Mouse (Mus musculus) heart, embryonic 12.5 days (tissue): ENCODE results near the gene Gse1. TPM values are rescaled to one million over a fixed set of nuclear protein-coding genes. Genes with fewer than 3 reads are reported as not detected.

Experiments
- ATAC-seq: fragments of 200-750 bp; cut with Nextera tagmentation; 2 replicates; pipeline ENCODE4 v1.8.0; 2017; ENCODE audit warnings: moderate TSS enrichment, moderate library complexity; ENCODE audit not compliant: insufficient number of reproducible peaks, low FRiP score
- H3K27ac ChIP-seq: fragments of 300-500 bp; sonication (generic); 2 replicates; pipeline ENCODE4 v1.5.1; 2016; ENCODE audit warnings: mild to moderate bottlenecking, moderate library complexity; ENCODE audit not compliant: poor library complexity, severe bottlenecking
- H3K27me3 ChIP-seq: fragments of 300-500 bp; sonication (generic); replicated peaks from 2 replicates; pipeline ENCODE4 v1.6.1; 2016; ENCODE audit warnings: mild to moderate bottlenecking, moderate library complexity
- H3K36me3 ChIP-seq: fragments of 300-500 bp; sonication (generic); 2 replicates; pipeline ENCODE4 v1.6.1; 2016; ENCODE audit warnings: mild to moderate bottlenecking, moderate library complexity
- H3K4me1 ChIP-seq: fragments of 300-500 bp; sonication (generic); replicated peaks from 2 replicates; pipeline ENCODE4 v1.6.1; 2016; ENCODE audit warnings: mild to moderate bottlenecking
- H3K4me2 ChIP-seq: fragments of 300-500 bp; sonication (generic); 2 replicates; pipeline ENCODE4 v1.6.1; 2016; ENCODE audit warnings: mild to moderate bottlenecking, moderate library complexity
- H3K4me3 ChIP-seq: fragments of 300-500 bp; sonication (generic); 2 replicates; pipeline ENCODE4 v1.5.1; 2016; ENCODE audit warnings: mild to moderate bottlenecking
- H3K9ac ChIP-seq: fragments of 300-500 bp; sonication (generic); 2 replicates; pipeline ENCODE4 v1.6.1; 2016; ENCODE audit warnings: mild to moderate bottlenecking, moderate library complexity
- H3K9me3 ChIP-seq: fragments of 300-500 bp; sonication (generic); replicated peaks from 2 replicates; pipeline ENCODE4 v1.6.1; 2016; ENCODE audit warnings: mild to moderate bottlenecking, moderate library complexity
- WGBS: fragments of 180-500 bp; shearing (Covaris S2); methylation state at CpG from one replicate; pipeline ENCODE4 v1.1.7; 2016; 5-methylcytosine and 5-hydroxymethylcytosine counted together
- polyA plus RNA-seq: library from polyadenylated mRNA; unstranded; fragments of >200 nt; fragmentation: Nextera tagmentation; extraction: Ambion mirVana; gene quantifications from 2 replicates; pipeline ENCODE4 v1.2.1, GENCODE M21; 2016

The Gse1 gene
- polyA plus RNA-seq, 1 experiment from 2014 or later, result 14.0 TPM

DNA sequence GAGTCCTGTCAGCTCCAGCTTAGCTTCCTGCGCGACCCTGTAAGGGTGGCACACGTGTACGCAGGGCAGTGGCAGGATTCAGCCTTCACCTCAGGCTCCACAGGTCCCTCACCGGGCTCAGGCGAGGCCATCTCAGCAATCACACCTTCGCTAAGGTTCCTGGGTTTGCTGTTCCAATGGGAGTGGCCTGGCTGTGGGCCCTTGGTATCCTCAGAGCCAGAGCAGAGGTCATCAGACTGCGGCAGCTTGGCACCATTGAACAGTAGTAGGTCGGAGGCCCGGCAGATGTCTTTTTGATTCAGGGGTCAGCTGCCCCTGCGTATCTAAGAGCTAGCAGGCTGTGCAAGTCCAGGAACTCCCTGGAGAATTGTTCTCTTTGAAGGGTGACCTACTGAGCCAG, 164.8 kb downstream of the Gse1 start:
- H3K4me3 ChIP-seq, result no peak overlapping the region
- no peak overlapping the region for H3K27ac ChIP-seq
- peaks cover 30% of the 10 kb centered on the region for H3K4me1 ChIP-seq
- H3K36me3 ChIP-seq, result no peaks in the 10 kb centered on the region
- no peak for ATAC-seq
- no peak overlapping the region for H3K9ac ChIP-seq
- no peak overlapping the region for H3K4me2 ChIP-seq
- 84% methylated on average over 11 of the region's 11 CpGs for WGBS
- no peaks in the 10 kb centered on the region; the same call in 1 of the 2 replicates for H3K9me3 ChIP-seq
- H3K27me3 ChIP-seq, result no peaks in the 10 kb centered on the region

DNA sequence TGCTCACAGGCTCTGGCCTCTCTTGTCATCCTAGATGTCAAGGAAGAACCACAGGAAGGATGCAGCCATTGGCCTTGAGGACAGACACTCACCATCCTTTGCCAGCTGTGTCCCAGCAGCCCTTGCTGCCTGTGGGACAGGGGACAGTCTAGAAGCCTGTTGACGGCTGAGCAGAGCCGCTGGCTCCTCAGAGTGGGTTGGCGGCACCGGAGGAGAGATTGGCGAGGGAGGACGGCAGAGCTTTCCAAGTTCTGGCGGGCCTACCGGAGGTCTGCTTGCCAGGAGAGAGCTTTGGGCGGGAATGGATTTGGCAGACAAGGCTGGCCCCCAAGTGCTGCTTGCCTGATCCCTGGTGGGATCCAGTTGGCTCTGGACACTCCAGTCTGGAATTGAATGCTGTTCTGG, 165.6 kb downstream of the Gse1 start:
- 76% methylated on average over 9 of the region's 9 CpGs for WGBS

DNA sequence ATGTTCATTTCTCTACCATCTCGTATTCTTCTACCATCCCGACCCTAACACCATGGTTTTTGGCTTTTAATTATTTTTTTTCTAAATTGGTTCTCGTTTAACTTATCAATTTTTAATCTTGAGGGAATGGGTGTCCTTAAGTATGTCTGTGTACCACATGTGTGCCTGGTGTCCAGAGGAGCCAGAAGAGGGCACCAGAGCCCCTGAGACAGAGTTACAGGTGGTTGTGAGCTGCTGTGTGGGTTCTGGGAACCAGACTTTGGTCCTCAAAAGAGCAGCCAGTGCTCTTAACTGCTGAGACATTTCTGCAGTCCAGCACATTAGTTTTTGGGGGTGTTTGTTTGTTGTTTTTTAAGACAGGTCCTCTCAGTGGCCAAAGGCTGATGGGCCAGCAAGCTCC, 167.6 kb downstream of the Gse1 start:
- Histone ChIP-seq H3K9me3 (no peaks in the 10 kb centered on the region; the same call in 1 of the 2 replicates), H3K4me1 (peaks cover 25% of the 10 kb centered on the region), H3K27ac (no peak overlapping the region), H3K4me3 (no peak overlapping the region), H3K36me3 (no peaks in the 10 kb centered on the region), H3K4me2 (no peak overlapping the region), H3K27me3 (0 out of 2 replicates have a peak, but pooled peaks cover under 1% of the 10 kb centered on the region), H3K9ac (no peak overlapping the region)
- ATAC-seq, result no peak
- 90% methylated on average over 3 of the region's 3 CpGs for WGBS

More for the DNA sequence above, 165.6 kb downstream of the Gse1 start:
- H3K4me2 ChIP-seq, result no peak overlapping the region
- no peaks in the 10 kb centered on the region for H3K36me3 ChIP-seq
- no peaks in the 10 kb centered on the region for H3K27me3 ChIP-seq
- H3K27ac ChIP-seq, result no peak overlapping the region
- no peak overlapping the region for H3K9ac ChIP-seq
- no peak overlapping the region for H3K4me3 ChIP-seq
- no peaks in the 10 kb centered on the region; the same call in 1 of the 2 replicates for H3K9me3 ChIP-seq
- ATAC-seq, result no peak
- peaks cover 30% of the 10 kb centered on the region for H3K4me1 ChIP-seq

DNA sequence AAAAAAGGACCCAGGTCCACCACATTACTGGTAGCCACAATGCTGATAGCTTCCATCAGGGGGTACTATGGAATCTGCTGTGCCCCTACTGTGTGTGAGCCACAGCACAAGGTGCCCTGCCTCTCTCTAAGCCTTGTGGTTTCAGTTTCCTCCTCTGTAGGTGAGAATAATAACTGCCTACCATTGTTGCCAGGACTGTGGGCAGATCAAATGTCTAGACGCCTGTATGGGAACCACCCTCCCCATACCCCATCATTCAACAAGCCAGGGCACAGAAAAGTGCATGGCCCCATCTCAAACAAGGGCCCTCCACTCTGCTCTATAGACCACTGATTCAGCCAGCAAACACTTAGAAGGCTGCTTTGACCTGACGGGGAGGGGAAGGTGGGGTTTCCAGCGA, 168.5 kb downstream of the Gse1 start:
- no peak for ATAC-seq
- Histone ChIP-seq H3K4me1 (peaks cover 21% of the 10 kb centered on the region), H3K9ac (no peak overlapping the region), H3K4me2 (no peak overlapping the region), H3K4me3 (no peak overlapping the region), H3K36me3 (no peaks in the 10 kb centered on the region), H3K27me3 (peaks cover 6% of the 10 kb centered on the region; the same call in 1 of the 2 replicates), H3K27ac (no peak overlapping the region), H3K9me3 (no peaks in the 10 kb centered on the region; the same call in 1 of the 2 replicates)
- WGBS, result 64% methylated on average over 3 of the region's 3 CpGs

DNA sequence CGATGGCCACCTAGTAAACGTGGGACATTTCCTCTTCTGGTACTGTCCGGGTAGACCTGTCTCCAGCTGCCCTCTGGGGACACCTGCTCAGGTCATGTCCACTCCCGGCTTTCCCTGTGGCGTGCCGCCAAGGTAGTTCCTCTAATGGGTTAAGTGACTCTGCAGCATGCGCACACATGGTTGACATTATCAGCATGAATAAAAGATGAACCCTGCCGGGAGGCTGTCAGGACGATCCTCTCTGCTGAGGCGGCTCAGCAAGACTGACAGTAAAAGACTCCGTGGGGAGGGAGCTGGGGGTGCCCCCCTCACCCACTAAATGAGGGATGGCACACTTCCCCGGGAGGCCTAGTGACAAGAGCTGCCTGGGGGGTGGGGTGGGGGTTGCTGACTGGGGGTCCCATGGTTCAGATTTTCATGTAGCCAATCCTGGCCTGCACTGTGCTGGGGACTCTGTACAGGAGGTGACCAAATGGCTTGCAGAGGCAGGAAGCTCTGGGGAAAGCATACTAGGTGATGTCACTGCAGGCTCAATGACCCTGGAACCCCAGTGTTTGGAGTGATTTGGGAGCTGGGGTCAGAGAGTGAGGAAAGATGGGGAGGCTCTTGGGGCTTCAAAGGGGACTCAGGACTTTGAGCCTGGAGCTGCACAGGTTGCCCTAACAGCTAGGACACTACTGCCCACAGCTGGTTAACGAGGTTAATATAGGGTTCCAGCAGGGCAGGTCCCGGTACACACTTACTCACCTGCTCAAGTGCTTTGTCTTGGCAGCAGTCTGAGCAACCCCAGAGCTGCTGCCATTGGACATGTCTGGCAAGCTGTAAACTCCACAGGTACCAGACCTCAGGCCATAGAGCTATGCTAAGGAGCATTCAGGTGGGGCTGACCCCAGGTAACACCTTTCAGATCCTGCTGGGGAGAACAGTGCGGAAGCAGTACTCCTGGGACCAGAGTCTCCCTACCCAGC, 169.5 kb downstream of the Gse1 start:
- no peak for ATAC-seq
- 61% methylated on average over 15 of the region's 15 CpGs for WGBS

DNA sequence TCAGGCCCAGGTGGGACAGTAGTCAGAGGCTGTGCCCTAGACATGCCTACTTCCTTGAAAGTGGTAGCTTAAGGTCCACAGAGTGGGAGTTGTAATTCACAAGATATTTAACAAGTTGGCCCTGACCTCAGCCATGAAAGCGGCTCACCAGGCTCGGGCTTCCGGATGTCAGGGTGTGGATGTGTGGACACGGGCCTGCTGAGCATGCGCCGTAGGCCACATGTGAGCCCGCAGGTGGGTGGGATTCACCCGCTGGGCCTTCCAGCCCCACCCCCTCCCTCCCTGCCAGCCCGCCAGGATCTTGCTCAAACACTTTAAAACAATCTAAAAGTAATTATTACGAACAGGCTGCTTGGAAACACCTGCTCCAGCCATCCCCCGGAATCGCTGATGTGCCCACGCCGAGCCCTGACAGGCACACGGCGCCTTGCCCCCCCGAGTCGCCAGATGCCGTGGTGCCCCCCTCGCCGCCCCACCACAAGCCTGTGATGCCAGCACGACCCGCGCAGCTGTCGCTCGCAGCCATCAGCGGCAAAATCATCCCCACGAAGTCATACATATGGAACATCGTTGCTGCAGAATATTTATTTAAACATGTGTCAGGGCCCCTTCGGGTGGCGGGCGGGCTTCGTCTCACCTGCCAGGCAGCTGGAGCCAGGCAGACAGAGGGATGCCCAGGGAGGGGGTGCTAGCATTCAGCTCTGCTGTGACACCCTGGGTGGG, 171.1 kb downstream of the Gse1 start:
- 67% methylated on average over 33 of the region's 33 CpGs for WGBS
- Histone ChIP-seq H3K27ac (no peak overlapping the region), H3K9ac (no peak overlapping the region), H3K4me3 (no peak overlapping the region), H3K4me2 (no peak overlapping the region), H3K27me3 (peaks cover 6% of the 10 kb centered on the region; the same call in 1 of the 2 replicates), H3K36me3 (no peaks in the 10 kb centered on the region), H3K9me3 (no peaks in the 10 kb centered on the region; the same call in 1 of the 2 replicates), H3K4me1 (peaks cover 22% of the 10 kb centered on the region)
- no peak for ATAC-seq

More for the DNA sequence above, 169.5 kb downstream of the Gse1 start:
- H3K9me3 ChIP-seq, result no peaks in the 10 kb centered on the region; the same call in 1 of the 2 replicates
- no peak overlapping the region for H3K4me2 ChIP-seq
- H3K4me3 ChIP-seq, result no peak overlapping the region
- peaks cover 6% of the 10 kb centered on the region; the same call in 1 of the 2 replicates for H3K27me3 ChIP-seq
- no peak overlapping the region for H3K9ac ChIP-seq
- H3K4me1 ChIP-seq, result peaks cover 17% of the 10 kb centered on the region
- H3K27ac ChIP-seq, result no peak overlapping the region
- H3K36me3 ChIP-seq, result no peaks in the 10 kb centered on the region

DNA sequence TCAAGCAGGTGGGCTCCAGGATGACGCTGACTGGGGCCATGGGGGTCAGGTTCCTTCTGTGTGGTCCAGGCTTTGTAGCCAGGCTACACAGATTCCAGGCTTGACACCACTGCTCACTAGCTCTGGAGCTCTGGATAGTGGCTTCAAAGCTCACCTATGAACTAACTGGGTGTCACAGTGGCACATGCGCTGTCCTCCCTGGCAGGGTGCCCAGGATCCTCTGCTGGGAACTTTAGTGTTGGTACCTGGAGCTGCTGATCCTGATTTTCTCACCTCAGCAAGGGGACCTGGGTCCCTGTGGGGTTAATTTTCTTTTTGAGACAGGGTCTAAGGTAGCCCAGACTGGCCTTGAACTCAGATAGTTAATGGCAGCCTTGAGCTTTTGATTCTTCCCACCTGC, 173.0 kb downstream of the Gse1 start:
- H3K4me1 ChIP-seq, result peaks cover 22% of the 10 kb centered on the region
- no peak overlapping the region for H3K9ac ChIP-seq
- no peaks in the 10 kb centered on the region for H3K36me3 ChIP-seq
- no peak overlapping the region for H3K4me2 ChIP-seq
- no peak overlapping the region for H3K4me3 ChIP-seq
- ATAC-seq, result no peak
- WGBS, result 81% methylated on average over 2 of the region's 2 CpGs
- peaks cover 6% of the 10 kb centered on the region; the same call in 1 of the 2 replicates for H3K27me3 ChIP-seq
- no peaks in the 10 kb centered on the region for H3K9me3 ChIP-seq
- H3K27ac ChIP-seq, result no peak overlapping the region

DNA sequence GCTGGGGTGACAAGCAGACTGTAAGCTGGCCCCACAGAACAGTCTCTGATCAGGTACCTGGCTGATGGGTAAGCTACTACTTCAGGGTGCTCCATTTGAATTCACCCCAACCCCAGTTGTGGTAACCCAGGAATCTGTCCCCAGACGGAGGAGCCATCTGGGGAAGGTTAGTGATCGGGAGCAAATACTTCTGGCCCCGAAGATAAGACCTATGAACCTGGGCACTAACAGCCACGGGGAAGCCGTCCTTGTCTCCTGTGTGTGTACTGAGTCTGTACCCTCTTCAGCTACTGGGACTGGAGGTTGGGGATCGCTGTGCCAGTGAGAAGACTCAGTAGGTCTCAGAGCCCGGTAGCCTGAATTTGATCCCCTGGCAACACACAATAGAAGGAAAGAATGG, 173.5 kb downstream of the Gse1 start:
- 73% methylated on average over 7 of the region's 7 CpGs for WGBS
- H3K27ac ChIP-seq, result no peak overlapping the region
- peaks cover 22% of the 10 kb centered on the region for H3K4me1 ChIP-seq

DNA sequence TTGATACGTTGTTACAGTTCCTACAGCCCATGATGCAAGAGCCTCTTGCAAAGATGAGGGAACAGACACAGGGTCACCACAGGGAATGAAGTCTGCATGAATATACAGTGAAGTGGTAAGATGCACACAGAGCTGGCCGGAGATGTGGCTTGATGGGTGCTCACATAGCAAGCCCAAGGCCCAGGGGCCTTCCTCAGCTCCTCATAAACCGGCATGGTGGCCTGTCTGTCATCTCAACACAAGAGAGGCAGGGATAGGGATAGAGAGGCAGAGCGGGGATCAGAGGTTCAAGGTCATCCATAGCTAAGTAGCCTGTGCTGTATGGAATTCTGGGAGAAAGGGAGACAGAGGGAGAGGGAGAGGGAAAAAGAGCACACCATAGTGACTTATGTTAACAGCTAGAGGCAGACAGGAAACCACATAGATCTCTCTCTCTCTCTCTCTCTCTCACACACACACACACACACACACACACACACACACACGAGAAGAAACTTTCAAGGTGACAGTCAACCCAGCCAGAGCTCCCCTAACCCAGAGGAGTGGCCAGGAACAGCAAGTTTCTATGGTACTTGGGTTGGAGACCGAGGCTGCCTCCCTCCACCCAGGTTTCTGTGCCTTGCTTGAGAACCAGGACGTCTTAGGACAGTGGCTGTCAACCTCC, 175.5 kb downstream of the Gse1 start:
- H3K4me1 ChIP-seq, result peaks cover 29% of the 10 kb centered on the region
- H3K9ac ChIP-seq, result 0 out of 2 replicates have a peak overlapping the region, but pooled peaks have one; percentile 3
- WGBS, result 70% methylated on average over 7 of the region's 7 CpGs
- H3K36me3 ChIP-seq, result no peaks in the 10 kb centered on the region
- no peak for ATAC-seq
- H3K9me3 ChIP-seq, result no peaks in the 10 kb centered on the region
- peaks cover 6% of the 10 kb centered on the region; the same call in 1 of the 2 replicates for H3K27me3 ChIP-seq
- no peak overlapping the region for H3K27ac ChIP-seq
- H3K4me2 ChIP-seq, result no peak overlapping the region
- H3K4me3 ChIP-seq, result no peak overlapping the region

More for the DNA sequence above, 173.5 kb downstream of the Gse1 start:
- H3K9ac ChIP-seq, result no peak overlapping the region
- no peak overlapping the region for H3K4me2 ChIP-seq
- no peaks in the 10 kb centered on the region for H3K9me3 ChIP-seq
- no peaks in the 10 kb centered on the region for H3K36me3 ChIP-seq
- peaks cover 6% of the 10 kb centered on the region; the same call in 1 of the 2 replicates for H3K27me3 ChIP-seq
- no peak for ATAC-seq
- H3K4me3 ChIP-seq, result no peak overlapping the region

DNA sequence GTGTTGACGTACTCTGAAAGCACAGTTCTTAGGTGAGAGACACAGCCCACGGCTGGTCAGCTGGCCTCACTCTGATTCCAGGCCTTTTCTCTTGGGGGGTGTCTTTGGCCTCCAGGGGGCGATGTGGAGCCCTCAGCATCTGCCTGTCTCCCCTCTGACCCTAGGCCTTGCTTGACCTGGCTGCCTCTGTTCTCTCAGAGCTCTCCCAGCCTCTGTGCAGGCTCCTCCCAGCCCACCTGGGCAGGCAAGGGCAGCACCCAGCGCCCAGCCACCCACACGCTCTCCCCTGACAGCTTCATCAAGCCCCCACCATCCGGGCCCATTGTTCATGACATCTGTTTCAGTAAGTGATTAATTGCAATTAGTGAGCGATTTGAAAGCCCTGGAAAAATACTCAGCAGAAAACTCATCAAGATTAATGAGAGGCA, 176.4 kb downstream of the Gse1 start:
- H3K9ac ChIP-seq, result no peak overlapping the region
- no peak for ATAC-seq
- no peaks in the 10 kb centered on the region for H3K9me3 ChIP-seq
- no peak overlapping the region for H3K4me3 ChIP-seq
- H3K4me2 ChIP-seq, result no peak overlapping the region
- peaks cover 6% of the 10 kb centered on the region; the same call in 1 of the 2 replicates for H3K27me3 ChIP-seq
- peaks cover 38% of the 10 kb centered on the region for H3K4me1 ChIP-seq
- no peaks in the 10 kb centered on the region for H3K36me3 ChIP-seq
- H3K27ac ChIP-seq, result no peak overlapping the region
- 63% methylated on average over 7 of the region's 7 CpGs for WGBS
